Mouse (Mus musculus): ENCODE measurements around the gene Ccdc169.

DNA sequence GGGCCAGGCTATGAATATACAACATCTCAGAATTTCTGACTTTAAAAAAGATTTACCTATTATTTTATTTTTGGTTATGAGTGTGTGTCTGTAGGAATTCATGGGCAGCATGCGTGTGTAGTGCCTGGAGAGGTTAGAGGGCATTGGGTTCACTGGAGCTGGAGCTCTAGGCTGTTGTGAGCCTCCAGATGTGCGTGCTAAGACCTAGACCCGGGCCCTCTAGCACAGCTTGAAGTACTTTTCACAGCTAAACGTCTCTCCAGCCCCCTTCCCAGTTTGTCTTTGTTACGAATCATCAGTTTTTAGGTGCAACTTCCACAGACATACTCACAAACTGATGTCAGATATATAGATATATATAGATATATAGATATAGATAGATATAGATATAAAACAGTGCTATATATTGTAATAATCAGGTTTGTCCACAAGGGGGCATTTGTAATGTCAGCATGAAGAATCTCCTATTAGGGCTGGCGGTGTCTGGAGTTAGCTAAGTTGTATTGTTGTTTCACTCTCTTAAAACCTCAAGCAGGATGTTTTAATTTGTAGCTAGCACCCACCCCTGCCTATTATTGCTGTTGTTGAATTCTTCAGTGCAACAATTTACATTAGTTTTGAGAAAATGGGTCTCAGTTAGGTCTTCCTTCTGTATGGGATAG lies 15.7 kb downstream of the Ccdc169 start:
- no peak for TF ChIP-seq CTCF (IDR thresholded peaks at IDR 0.05; ENCODE audit: low read depth, low read length)
- TF ChIP-seq POLR2A (IDR thresholded peaks at IDR 0.05; ENCODE audit: borderline replicate concordance, low read depth, low read length), result no peak
